Mouse (Mus musculus) hindbrain, embryonic 11.5 days (tissue): ENCODE data around the gene Mup20. TPM values are rescaled to one million over a fixed set of nuclear protein-coding genes. Genes with fewer than 3 reads are reported as not detected.
"Not testable (repeated sequence)": the region's sequence is repeated elsewhere in the genome, so short reads cannot be mapped to it uniquely, and the experiment has no call there.

ENCODE experiments used
- ATAC-seq: fragments of 200-750 bp; cut with Nextera tagmentation; 2 replicates; pipeline ENCODE4 v1.8.0; 2017; ENCODE audit warnings: mild to moderate bottlenecking, moderate TSS enrichment, moderate library complexity; ENCODE audit not compliant: low FRiP score
- DNase-seq: peaks from one replicate; pipeline ENCODE4 v3.0.0-alpha.2; 2015; ENCODE audit warnings: low spot score
- H3K27ac ChIP-seq: fragments of 300-500 bp; sonication (generic); 2 replicates; pipeline ENCODE4 v1.5.1; 2014; ENCODE audit warnings: mild to moderate bottlenecking, low read depth, low read length
- H3K27me3 ChIP-seq: fragments of 300-500 bp; sonication (generic); 2 replicates; pipeline ENCODE4 v1.6.1; 2014; ENCODE audit warnings: mild to moderate bottlenecking, low read length, moderate library complexity, mixed read lengths; ENCODE audit not compliant: control insufficient read depth, insufficient read depth
- H3K36me3 ChIP-seq: fragments of 300-500 bp; sonication (generic); 2 replicates; pipeline ENCODE4 v1.6.1; 2014; ENCODE audit warnings: mild to moderate bottlenecking, low read length, moderate library complexity, mixed read lengths; ENCODE audit not compliant: control insufficient read depth, insufficient read depth
- H3K4me1 ChIP-seq: fragments of 300-500 bp; sonication (generic); replicated peaks from 2 replicates; pipeline ENCODE4 v1.6.1; 2014; ENCODE audit warnings: low read length, mixed read lengths; ENCODE audit not compliant: control insufficient read depth, insufficient read depth
- H3K4me2 ChIP-seq: fragments of 300-500 bp; sonication (generic); replicated peaks from 2 replicates; pipeline ENCODE4 v1.6.1; 2014; ENCODE audit warnings: mild to moderate bottlenecking, low read depth, low read length
- H3K4me3 ChIP-seq: fragments of 300-500 bp; sonication (generic); 2 replicates; pipeline ENCODE4 v1.5.1; 2014; ENCODE audit warnings: low read depth, low read length
- H3K9ac ChIP-seq: fragments of 300-500 bp; sonication (generic); 2 replicates; pipeline ENCODE4 v1.6.1; 2014; ENCODE audit warnings: low read depth, low read length
- H3K9me3 ChIP-seq: fragments of 300-500 bp; sonication (generic); 2 replicates; pipeline ENCODE4 v1.6.1; 2016; ENCODE audit warnings: low read length; ENCODE audit not compliant: control insufficient read depth
- WGBS: fragments of 180-500 bp; shearing (Covaris S2); extraction: QIAGEN DNeasy Blood & Tissue Kit; methylation state at CpG from one replicate; pipeline ENCODE4 v1.1.7; 2014; 5-methylcytosine and 5-hydroxymethylcytosine counted together
- polyA plus RNA-seq: library from polyadenylated mRNA; unstranded; fragments of >200 nt; fragmentation: Nextera tagmentation; extraction: Ambion mirVana; gene quantifications from 2 replicates; pipeline ENCODE4 v1.2.1, GENCODE M21; 2014

Gene Mup20
- polyA plus RNA-seq, 1 experiment from 2014 or later = not detected

- Histone ChIP-seq H3K4me2 (no peak overlapping the region), H3K27me3 (no peaks in the 10 kb centered on the region), H3K4me3 (no peak overlapping the region), H3K9me3 (no peaks in the 10 kb centered on the region; the same call in 1 of the 2 replicates), H3K9ac (no peak overlapping the region), H3K36me3 (no peaks in the 10 kb centered on the region), H3K4me1 (no peaks in the 10 kb centered on the region), H3K27ac (no peak overlapping the region)
- ATAC-seq (no peak), DNase-seq (no peak)
- WGBS = 93% methylated on average over 4 of the region's 4 CpGs
Observed at GRCm38 (mm10) chr4:62023646-62024045, 30.3 kb downstream of the Mup20 start.

- Histone ChIP-seq H3K36me3 (no peaks in the 10 kb centered on the region), H3K4me2 (no peak overlapping the region), H3K27ac (no peak overlapping the region), H3K9ac (no peak overlapping the region), H3K27me3 (no peaks in the 10 kb centered on the region), H3K4me3 (no peak overlapping the region), H3K9me3 (no peaks in the 10 kb centered on the region; the same call in 1 of the 2 replicates), H3K4me1 (no peaks in the 10 kb centered on the region)
- 83% methylated on average over 2 of the region's 2 CpGs for WGBS
- no peak for DNase-seq
- no peak for ATAC-seq
Observed at GRCm38 (mm10) chr4:62023120-62023519, 30.8 kb downstream of the Mup20 start.

DNA sequence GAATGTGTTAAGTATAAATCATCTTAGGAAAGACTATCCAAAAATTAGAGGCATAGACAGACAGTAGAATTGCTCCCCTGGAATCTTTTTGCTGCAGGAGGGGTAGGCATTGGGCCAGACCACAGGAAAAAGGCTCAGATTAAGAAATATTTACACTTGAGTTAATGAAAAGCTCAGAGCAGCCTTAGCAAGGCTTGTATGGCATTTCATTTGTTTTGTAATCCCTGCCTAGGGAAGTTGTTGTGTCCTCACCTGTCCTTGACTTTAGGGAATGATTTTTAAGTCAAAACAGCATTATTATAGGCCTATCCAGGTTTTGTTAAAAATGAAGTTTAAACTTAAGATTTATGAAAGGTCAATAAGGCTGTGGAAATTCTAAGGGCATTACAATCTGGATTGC, 33.4 kb downstream of the Mup20 start:
- H3K9me3 ChIP-seq, H3K4me2 ChIP-seq, H3K4me3 ChIP-seq, H3K4me1 ChIP-seq, H3K27ac ChIP-seq, H3K27me3 ChIP-seq, DNase-seq, H3K9ac ChIP-seq, H3K36me3 ChIP-seq, ATAC-seq: not testable (repeated sequence)

Other genes starting within 250 kb of the Mup20 start
- not detected in 2 replicates for gene Mup5, start 218.9 kb downstream of the Mup20 start, polyA plus RNA-seq
- not detected in 2 replicates for gene Mup3, start 33.2 kb upstream of the Mup20 start, polyA plus RNA-seq
- gene Mup21, start 96.7 kb upstream of the Mup20 start, polyA plus RNA-seq = not detected in 2 replicates
- gene Zfp37, start 176.9 kb upstream of the Mup20 start, polyA plus RNA-seq = 33.8 and 34.4 TPM in 2 replicates
- 11.8 and 13.3 TPM in 2 replicates for gene Slc31a2, start 208.4 kb upstream of the Mup20 start, polyA plus RNA-seq